Mouse (Mus musculus) telencephalon, adult 2 months (tissue): ENCODE data around the gene Fgf11.

Source experiments
- DNase-seq: peaks from one replicate; pipeline ENCODE4 v3.0.0-alpha.2; 2011; ENCODE audit warnings: low read depth, low spot score

Fgf11 gene

DNA sequence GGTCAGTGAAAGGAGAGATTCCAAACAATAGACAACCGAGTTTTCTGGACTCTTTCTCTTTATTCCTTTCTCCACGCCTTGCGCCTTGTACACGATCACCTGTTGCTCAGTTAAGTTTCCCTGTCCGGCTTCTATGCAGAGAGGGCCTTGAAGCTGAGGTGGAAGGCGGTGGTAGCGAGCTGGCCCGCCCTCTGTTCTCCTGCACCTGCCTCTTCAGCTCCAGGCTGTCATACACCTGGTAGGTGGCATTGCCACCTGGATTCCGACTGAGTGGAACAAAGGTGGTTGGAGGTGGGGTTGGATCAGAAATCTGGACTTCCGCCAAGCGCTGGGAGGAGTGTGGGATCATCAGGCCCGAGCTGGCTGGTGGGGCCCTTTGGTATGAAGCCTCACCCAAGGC, 14.9 kb upstream of the Fgf11 start:
- DNase-seq, result no peak

DNA sequence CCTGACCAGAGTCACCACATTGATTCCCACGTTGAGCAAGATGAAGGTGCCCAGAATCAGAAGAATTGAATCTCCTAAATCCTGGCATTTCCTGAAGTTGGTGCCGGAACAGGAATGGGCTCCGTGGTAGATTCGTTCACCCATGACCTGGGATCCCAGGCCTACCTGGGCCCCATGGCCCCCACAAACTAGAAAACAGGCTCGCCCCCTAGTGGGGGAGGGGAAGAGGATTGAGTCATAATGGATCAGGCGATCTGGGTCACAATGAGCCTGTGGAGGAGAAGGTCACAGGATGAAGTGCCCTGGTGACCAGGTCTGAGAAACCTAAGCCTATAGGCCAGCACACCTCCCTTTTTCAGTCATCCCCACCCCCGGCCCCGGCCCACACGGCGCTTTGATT, 13.5 kb upstream of the Fgf11 start, which contains the start of gene Gm39566:
Gene Gm39566, minus strand, starts transcription at position 144 of the 400 bp plus-strand sequence.
- no peak for DNase-seq

DNA sequence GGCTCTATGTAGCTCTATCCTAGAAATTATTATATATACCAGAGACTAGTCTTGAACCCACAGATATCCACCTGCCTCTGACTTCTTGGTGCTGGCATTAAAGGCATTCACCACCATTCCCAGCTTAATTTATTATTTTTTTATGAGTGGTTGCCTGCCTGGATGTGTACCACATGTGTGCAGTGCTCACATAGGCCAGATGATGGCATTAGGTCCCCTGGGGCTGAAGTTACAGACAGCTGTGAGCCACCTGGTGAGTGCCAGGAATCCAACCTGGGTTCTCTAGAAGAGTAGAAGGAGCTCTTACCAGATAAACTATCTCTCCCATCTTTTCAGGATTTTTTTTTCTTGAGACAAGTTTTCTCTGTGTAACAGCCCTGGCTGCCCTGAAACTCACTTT, 8.6 kb upstream of the Fgf11 start:
- DNase-seq, result no peak

DNA sequence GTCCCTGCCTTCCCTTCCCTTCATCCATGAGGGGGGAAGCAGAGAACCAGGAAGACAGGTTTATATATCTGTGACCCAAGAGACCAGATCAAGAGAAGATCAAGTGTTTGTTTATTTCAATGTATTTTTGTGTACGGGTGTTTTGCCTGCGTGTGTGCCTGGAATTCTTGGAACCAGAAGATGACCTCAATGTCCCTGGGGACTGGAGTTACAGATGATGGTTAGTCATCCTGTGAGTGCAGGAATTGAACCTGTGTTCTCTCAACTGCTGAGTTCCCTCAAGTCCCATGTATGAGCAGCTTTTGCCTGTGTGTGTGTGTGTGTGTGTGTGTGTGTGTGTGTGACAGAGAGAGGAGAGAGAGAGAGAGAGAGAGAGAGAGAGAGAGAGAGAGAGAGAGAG, 6.0 kb upstream of the Fgf11 start:
- DNase-seq, result no peak

DNA sequence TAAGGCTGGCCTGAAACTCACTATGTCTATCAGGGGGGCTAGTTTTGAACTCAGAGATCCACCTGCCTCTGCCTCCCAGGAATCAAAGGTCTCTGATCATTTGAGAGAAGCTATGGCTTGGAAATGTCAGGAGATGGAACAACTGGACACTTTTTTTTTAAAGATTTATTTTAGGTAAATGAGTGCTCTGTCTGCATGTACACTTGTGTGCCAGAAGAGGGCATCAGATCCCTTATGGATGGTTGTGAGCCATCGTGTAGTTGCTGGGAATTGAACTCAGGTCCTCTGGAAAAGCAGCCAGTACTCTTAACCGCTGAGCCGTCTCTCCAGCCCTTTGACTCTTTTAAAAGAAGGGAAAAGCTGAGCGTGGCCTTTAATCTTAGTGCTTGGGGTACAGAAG, 4.7 kb upstream of the Fgf11 start:
- DNase-seq, result no peak

DNA sequence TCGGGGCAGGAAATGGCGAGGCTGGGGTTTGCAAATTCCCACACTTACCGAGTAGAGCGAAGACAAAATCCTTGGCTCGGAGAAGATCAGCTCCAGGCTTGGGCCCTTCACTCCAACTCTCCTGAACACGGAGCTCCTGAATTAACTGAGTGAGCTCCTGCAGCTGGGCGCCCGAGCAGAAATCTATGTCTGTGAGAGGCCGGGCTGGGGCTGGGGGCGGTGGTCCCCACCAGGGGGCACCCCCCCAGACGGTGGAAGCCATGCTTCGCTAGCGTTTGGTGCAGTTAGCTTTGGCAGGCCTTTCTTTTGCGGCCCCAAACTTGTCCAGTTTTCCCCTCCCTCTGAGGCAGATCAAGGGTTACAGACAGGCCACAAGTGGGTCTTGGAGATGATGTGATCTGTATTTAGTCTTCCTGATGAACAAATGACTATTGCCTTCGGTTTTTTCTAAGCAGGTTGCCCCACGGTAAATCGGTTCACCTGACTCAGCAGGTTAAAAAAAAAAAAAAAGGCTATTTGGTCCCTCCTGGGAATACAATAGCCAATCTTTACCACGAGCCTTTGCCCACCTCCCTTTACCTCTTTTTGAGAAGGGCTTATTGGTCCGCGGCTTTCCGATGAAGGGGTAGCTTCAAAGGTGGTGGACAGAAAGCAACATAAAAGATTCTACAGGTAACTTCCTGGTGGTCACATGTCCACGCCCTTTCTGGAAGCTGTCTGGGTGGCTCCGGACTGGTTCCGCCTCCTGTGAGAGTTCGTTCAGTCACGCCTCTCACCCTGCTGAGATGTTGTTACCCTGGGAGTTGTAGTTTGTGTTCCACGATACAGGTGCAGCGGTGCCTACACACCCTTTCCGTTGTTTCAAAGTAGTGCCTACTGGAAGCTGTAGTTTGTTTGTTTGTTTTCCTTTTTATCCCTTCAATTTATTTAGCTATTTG, 3.6 kb upstream of the Fgf11 start, which contains the start of gene Tmem102:
Gene Tmem102, minus strand, starts transcription at position 653 of the 938 bp plus-strand sequence.
- DNase-seq, result no peak

DNA sequence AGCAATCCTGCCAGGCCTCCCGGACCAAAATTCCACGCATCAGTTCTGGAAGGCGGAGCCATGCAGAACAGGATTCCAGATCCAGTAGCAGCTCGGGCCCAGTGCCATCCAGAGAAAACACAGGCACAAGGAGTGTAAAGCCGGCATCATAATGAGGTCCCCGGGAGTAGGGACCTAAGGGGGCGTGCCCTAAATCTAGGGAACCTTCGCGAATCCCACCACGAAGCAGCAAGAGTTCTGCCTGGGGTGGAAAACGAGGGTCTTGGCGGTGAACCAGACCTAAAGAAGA, 2.9 kb upstream of the Fgf11 start:
- DNase-seq, result no peak

DNA sequence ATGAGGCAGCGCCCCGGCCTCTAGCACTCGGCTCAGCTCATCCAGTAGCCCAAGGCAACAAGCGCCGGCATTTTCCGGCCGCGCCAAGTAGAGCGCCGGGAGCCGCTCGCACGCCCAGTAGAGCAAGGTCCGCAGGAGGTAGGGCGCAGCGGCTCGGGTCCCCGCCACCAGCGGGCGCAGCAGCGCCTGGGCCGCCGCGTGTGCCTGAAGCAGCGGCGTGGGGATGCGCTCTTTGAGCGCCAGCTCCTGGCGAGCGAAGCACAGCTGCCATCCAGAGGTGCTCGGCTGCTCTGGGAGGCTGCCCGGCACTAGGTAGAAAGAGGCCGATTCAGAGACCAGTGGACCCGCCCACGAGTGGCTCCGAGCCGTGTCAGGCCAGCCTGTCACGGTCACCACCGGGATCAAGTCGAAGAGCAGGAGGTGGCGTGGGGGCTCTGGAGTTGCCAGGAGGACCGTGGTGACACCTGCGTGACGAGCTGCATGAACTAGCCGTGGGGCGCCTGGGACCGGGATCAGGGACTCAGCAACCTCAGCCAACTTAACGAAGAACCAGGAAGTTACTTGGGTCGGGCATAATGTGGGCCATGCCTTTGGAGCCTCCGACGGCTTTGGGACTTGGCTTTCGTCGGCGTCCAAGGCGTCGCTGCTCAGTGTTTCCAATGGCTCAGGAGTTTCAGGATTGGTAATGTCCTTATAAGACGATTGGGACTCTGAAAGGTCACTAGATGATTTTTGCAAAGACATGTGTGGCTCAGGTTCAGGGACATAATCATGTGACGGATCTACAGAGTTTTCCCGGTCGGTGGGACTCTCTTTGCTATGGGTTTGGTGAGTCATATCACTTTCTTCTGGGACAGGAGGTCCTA, 2.4 kb upstream of the Fgf11 start:
- DNase-seq, result no peak

DNA sequence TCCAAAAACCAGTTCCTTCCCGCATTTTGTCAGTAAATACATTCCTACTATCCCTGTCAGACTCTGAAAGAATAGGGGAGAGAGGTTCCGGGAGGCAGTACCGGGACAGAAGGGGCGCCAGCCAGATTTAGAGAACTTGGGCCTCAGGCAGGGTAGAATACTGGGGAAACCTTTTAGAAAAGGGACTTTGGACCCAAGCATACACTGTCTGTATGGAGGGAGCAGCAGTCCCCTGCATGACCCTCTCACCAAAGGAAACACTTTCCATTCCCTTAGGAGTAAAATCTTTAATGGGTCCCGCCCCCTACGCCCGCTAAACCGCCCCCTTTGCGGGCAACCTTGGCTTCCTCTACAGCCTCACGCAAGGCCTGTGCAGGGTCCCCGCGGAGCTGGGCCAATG, 1.7 kb upstream of the Fgf11 start:
- DNase-seq, result no peak

DNA sequence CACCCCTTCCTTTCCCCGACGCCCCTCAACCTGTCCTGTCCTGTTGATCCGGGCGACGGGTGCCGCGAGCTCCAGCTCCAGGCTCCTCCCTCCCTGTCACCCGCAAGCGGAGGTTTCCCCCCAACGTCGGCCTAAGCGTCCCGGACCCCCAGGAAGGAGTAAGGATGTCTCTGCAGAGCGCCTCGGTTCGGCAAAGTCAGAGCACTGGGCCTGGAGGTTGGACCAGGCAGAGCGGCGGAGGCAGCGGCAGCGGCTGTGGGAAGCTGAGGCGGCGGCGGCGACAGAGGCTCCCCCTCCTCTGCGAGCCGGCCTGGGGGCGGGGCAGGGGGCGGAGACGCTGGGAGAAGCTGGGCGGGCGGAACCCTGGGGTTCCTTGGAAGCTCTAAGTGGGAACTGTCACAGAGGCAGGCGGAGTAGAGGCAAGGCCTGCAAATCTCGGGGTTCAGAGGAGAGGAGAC, 1.0 kb upstream of the Fgf11 start:
- peak; percentile 61 for DNase-seq

DNA sequence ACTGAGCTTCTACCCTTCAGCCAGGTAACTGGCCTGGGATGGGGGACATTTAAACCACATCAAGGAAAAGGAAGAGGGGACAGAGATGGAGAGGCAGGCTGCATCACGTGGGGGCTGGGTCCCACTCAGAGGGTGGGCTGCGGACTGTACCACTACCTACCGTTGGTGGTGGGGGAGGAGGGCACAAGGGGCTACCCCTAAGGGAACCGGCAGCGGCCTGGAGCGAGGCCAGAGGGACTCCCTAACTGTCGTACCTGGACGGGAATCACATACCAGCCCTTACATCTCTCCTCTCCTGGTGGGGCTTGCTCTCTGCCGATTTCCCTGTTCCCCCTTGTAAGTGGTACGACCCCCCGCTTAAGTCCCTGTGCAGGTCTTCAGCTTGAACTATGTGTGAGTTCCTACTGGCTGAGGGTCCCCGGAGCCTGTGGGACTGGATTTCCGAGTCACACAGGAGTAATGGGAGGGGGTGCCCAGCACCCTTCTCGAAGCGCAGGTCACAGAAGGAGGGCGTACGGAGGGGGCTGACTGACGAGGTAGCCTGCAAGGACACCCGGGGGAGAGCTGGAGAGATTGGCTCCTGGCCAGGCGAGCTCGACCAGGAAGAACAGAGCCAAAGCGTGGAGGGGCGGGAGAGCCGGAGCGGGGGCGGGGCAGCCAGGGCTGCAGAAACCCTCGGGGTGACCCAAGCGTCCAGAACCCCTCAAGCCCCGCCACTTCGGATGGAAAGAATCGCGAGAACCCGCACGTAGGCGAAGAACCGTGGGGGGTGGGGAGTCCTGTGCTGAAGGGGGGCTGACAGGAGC, 1.1 kb downstream of the Fgf11 start:
- no peak for DNase-seq

DNA sequence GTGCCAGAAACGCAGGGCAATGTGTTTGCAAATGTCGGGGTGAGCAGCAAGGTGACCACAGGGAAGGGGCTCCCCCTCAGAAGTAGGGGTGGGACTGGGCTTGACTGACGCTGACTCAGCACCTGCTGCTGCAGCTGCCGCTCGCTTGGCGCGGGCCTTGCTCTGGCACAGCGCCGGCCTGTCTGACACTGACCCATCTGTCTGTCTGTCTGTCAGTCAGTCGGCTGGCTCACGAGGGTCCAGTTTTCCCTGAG, 1.6 kb downstream of the Fgf11 start:
- no peak for DNase-seq

DNA sequence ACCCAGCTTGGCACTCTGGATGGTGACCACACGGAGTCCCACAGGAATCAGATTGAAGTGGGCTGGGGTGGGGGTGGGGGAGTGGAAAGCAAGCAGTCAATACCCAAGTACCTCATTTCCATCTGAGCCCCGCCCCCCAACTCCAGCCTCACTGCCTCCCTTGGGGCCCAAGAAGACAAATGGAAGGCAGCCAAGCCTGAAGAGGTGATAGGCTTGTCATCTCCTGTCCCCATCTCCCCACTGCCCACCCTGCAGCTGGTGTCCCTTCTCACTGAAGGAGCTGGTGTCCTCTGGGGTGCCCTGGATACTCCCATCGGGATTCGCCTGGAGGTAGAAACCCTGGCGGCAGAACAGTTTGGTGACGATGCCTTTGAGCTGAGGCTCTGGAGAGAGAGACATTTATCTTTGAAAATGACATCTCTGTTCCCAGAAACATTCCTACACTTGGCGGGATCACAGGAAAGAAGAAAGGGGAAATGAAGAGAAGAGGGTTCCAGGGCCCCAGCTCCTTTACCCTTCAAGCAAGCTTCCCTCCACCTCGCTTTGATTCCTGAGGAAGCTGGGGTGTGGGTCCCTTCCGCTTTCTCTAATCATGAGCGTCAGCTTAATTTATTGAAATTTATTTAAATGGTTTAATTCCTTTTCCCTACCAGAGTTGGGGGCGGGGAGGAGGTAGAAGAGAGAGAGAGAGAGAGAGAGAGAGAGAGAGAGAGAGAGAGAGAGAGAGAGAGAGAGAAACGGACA, 2.1 kb downstream of the Fgf11 start:
- no peak for DNase-seq

DNA sequence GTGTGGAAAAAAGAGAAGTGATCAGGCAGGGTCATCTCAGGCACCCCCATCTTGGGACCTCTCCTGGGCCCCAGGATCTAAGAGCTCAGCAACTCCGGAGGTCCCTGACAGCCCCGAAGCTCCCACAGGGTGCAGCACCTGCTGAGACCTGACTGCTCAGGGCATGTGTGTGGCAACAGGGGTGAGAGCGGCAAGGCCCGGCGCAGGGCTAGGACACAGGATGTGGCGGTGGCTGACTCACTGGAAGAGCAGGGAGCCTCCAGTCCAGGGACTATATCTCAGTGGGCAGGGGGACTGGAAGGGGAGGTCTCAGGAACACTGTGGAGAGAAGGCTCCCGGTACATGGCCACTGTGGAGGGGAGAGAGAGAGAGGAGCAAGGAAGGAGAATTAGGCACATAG, 3.7 kb downstream of the Fgf11 start:
- DNase-seq, result no peak

DNA sequence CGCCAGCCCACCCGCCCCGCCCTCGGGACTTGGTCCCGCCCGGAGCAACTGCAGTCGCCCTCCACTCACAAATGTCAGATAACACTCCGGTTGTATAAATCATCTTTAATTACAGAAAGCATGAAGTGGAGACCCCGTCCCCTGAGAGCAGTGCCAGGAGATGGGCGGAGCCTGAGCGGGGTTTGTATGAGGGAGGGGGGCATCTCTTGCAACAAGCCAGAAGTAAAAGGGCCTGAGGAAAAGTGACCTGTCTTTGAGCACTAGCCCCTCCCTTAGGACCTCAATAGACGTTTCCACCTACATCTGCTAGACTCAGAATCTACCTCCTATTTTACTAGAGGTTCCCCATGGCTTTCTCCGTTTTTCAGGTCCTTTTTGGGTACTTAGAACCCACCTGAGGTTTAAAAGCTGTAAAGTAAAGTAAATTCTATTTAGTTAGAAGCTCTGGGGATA, 5.6 kb downstream of the Fgf11 start:
- DNase-seq, result no peak

DNA sequence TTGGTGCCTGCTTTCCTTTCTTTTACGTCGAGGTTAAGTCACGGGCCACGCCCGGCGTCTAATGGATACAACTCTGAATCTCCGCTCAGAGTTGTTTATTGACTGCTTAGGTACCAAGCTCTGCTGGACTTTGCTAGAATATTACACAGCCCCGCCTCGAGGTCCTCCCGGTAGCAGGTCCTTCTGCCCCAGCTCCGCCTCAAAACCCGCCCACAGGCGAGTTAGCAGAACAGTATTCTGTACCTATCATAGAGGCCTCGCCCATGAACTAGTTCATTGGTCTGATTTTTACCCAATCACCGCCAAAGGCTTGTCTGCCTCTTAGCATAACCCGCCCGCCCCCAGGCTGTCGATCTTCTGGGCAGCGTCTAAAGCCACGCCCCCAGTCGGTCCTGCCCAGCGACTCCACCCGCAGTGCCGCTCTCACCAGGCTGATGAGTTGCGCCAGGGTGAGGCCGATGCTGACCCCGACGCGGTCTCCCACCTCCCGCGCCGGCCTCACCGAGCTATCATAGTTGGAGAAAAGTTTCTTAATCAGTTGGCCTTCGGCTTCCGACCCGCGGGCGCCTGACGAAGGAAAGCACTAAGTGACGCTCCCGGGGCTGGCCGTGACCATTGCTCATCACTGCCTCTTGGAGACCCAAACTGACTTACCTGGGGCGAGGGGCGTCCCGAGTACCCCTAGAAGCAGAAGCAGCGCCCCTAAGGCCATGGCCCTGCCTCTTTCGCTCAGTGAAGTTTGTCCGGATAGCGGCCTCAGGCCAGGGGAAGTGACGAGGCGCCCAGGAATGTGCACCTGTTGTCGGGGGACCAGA, 6.3 kb downstream of the Fgf11 start, which contains the start of gene Chrnb1:
Gene Chrnb1, minus strand, starts transcription at position 776 of the 815 bp plus-strand sequence.
- DNase-seq, result peak; percentile 94

DNA sequence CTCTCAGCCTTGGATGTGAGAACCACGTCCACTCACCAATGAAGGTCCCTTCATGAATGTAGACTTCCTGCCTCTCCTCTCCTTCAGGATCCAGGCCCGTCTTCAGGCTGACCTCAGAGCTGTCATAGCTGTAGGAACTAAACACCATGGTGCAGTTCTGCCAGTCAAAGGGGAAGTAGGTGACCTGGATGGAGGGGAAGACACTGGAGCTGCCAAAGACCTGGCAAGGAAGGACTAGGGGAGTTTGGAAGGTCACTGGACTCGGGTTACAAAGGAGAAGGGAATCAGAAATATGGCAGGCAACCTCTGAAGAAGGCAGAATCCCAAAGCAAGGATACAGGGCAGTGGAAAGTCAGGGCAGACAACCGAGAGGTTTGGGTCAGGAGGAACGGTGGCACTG, 8.2 kb downstream of the Fgf11 start:
- DNase-seq, result no peak

DNA sequence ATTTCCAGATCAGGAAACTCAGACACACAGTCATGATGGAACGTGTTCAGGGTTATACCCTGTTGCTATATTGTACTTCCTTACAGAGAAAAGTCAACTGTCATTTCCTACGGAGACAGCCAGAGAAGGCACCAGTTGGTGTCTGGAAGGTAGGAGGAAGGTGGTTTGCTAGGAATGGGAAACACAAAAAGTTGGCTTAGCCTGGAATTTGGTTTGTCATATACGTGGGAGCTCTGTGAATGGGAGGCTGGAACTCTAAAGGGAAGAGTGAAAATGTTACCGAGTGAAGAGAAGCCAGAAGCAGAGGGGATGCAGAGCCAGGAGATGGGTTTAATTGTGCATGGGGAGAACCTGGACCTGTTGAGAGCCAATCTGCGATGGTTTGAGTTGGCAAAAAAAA, 10.2 kb downstream of the Fgf11 start:
- no peak for DNase-seq

DNA sequence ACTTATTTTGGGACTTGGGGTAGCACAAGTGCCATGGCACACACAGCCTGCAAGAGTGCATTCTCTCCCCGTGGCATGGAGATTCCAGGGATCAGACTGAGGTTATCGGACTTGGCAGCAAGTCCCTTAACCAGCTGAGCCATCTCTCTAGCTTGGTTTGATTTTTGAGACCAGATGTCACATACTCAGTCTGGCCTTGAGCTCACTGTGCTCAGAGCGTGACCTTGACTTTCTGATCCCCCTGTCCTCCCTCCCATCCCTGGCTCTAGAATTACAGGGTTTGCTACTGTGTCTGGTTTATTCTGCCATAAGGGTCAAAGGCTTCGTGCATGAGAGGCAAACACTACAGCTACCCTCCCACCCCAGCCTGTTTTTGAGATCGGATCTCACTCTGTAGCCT, 12.2 kb downstream of the Fgf11 start:
- no peak for DNase-seq

DNA sequence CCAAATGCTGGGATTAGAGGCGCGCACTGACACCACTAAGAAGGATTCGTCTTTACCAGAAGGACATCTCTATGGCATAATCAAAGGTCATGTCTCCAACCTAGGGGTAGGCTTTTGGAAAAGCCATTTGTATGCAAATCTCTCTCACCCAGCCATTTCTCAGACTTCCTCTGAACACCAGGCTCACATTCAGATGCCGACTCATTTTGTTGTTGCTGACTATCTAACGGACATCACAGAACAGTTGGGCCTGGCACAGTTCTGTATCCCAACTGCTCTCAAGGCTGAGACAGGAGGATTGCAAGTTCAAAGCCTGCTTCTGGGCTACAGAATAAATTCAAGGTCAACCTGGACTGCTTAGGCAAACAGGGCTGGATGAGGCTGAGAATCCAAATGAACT, 14.4 kb downstream of the Fgf11 start:
- no peak for DNase-seq
